Mouse (Mus musculus): ENCODE results near the gene Sh3pxd2a. TPM values are rescaled to one million over a fixed set of nuclear protein-coding genes. Genes with fewer than 3 reads are reported as not detected.

Gene Sh3pxd2a
- polyA plus RNA-seq, 1 experiment: 150 TPM

GRCm38 (mm10) chr19:47216766-47217165 lies 247.4 kb downstream of the Sh3pxd2a start:
- TF ChIP-seq POLR2A (IDR thresholded peaks at IDR 0.05; ENCODE audit: low read depth, low read length): no peak
- TF ChIP-seq CTCF (IDR thresholded peaks at IDR 0.05; ENCODE audit: borderline replicate concordance, insufficient read depth, low read length): no peak
- Histone ChIP-seq H3K27ac (ENCODE audit: insufficient read depth, low read length) (no peak overlapping the region), H3K4me1 (ENCODE audit: control insufficient read depth, insufficient read depth, low read length) (peaks cover 23% of the 10 kb centered on the region), H3K4me3 (ENCODE audit: insufficient read depth, low read length) (no peak overlapping the region)

DNA sequence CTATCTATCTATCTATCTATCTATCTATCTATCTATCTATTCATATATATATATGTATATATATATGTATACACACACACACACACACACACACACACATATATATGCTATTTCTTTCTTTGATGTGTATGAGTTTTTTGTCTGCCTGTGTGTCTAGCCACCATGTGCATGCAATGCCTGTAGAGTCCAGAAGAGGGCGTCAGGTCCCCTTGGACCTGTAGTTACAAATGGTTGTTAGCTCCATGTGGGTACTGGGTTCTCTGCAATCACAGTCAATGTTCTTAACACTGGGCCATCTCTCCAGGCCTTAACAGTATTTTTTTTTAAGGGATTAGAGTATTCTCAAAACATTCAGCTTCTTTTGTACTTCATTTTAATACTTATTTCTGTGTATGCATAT lies 250.7 kb downstream of the Sh3pxd2a start:
- no peak overlapping the region for H3K4me3 ChIP-seq (ENCODE audit: insufficient read depth, low read length)
- H3K27ac ChIP-seq (ENCODE audit: insufficient read depth, low read length): no peak overlapping the region
- H3K4me1 ChIP-seq (ENCODE audit: control insufficient read depth, insufficient read depth, low read length): no peaks in the 10 kb centered on the region
- TF ChIP-seq POLR2A (IDR thresholded peaks at IDR 0.05; ENCODE audit: low read depth, low read length) (no peak), CTCF (IDR thresholded peaks at IDR 0.05; ENCODE audit: borderline replicate concordance, insufficient read depth, low read length) (no peak)

DNA sequence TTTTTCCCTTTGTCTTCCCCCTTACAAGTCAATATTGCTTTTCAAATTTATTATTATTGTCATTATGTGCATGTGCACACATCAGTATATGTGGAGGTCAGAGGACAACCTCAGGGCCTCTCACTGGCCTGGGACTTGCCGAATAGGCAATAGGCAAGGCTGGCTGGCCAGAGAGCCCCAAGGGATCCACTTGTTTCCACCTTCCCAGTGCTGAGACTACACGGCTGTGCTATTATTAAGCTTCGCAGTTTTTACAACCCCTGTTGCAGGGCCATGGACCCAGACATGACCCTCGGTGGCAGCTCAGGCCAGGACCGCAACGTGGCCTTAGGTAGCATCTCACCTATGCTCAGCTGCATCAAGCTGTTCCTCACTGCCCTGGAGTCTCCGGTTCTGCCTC lies 251.8 kb downstream of the Sh3pxd2a start:
- Histone ChIP-seq H3K4me3 (ENCODE audit: insufficient read depth, low read length) (no peak overlapping the region), H3K27ac (ENCODE audit: insufficient read depth, low read length) (no peak overlapping the region), H3K4me1 (ENCODE audit: control insufficient read depth, insufficient read depth, low read length) (no peaks in the 10 kb centered on the region)
- TF ChIP-seq POLR2A (IDR thresholded peaks at IDR 0.05; ENCODE audit: low read depth, low read length) (no peak), CTCF (IDR thresholded peaks at IDR 0.05; ENCODE audit: borderline replicate concordance, insufficient read depth, low read length) (no peak)

DNA sequence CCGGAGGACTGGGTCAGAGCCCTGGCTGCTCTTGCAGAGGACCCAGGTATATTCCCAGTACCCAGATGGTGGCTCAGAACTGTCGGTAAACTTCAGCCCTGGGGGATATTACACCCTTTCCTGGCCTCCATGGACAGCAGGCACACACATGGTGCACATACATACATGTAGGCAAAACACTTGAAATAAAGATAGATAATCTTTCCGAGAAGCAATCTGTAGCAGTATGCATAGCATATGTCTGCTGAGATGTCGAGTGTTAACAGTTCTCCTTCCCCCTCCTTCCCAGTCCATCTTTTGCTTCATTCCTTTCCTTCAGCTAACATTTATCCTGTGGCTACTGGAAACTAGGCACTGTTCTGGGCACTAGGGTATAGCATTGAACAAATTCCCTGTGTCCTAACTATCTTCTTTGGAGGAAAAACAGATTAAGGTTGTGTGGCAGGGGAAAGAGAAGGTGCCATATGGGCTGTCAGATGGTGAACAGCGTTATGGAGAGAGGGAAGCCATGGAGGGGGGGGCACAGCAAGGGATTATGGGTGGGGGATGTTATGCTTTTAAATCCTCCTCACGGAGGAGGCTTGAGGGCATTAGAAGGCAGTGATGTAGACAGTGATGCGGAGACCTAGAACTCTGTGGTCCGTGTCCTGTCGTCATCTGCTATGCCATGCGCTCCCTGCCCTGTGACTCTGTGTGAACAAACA lies 252.4 kb downstream of the Sh3pxd2a start:
- H3K4me3 ChIP-seq (ENCODE audit: insufficient read depth, low read length): no peak overlapping the region
- TF ChIP-seq POLR2A (IDR thresholded peaks at IDR 0.05; ENCODE audit: low read depth, low read length) (no peak), CTCF (IDR thresholded peaks at IDR 0.05; ENCODE audit: borderline replicate concordance, insufficient read depth, low read length) (no peak)
- H3K27ac ChIP-seq (ENCODE audit: insufficient read depth, low read length): no peak overlapping the region
- H3K4me1 ChIP-seq (ENCODE audit: control insufficient read depth, insufficient read depth, low read length): no peaks in the 10 kb centered on the region

DNA sequence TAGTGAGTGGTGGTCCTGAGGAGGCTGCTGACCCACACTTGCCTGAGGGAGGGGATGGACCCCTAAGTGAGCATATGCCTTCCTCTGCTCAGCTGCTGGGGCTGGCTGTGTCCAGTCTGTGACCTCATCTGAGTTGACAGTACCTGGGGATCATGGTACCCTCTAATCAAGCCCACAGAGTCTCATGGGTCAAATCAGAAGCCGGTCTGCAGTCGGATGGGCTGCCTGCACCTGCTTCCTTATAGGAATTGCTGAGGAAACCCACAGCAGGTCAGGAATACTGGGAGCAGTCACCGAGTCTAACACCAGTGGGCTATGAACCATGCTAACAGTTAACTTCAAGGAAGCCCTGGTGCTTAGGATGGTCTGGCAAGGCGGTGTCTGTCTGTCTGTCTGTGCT lies 253.8 kb downstream of the Sh3pxd2a start:
- TF ChIP-seq POLR2A (IDR thresholded peaks at IDR 0.05; ENCODE audit: low read depth, low read length): no peak
- Histone ChIP-seq H3K4me3 (ENCODE audit: insufficient read depth, low read length) (no peak overlapping the region), H3K4me1 (ENCODE audit: control insufficient read depth, insufficient read depth, low read length) (no peaks in the 10 kb centered on the region), H3K27ac (ENCODE audit: insufficient read depth, low read length) (no peak overlapping the region)

Other genes starting within 250 kb of the Sh3pxd2a start
- gene Stn1, start 73.1 kb upstream of the Sh3pxd2a start, polyA plus RNA-seq (2011; ENCODE audit: insufficient read length, low read depth, missing spikeins): 26.9 and 30.1 TPM in 2 replicates
- 60.9 and 65.6 TPM in 2 replicates for gene Slk, start 115.3 kb upstream of the Sh3pxd2a start, polyA plus RNA-seq (2011; ENCODE audit: insufficient read length, low read depth, missing spikeins)
- 0.23 and 0.52 TPM in 2 replicates for gene Col17a1, start 227.7 kb upstream of the Sh3pxd2a start, polyA plus RNA-seq (2011; ENCODE audit: insufficient read length, low read depth, missing spikeins)